Mouse (Mus musculus): Measurements from ENCODE around the gene Grb2. TPM values are rescaled to one million over a fixed set of nuclear protein-coding genes. Genes with fewer than 3 reads are reported as not detected.

Gene Grb2
- total RNA-seq, 2 experiments from 2014 or later = 186 to 196 TPM

- Histone ChIP-seq H3K27ac (no peak overlapping the region), H3K4me3 (no peak overlapping the region)
- TF ChIP-seq CTCF (IDR thresholded peaks at IDR 0.05) = no peak
- DNase-seq (ENCODE audit: extremely low spot score in 1 of 2, low spot score in 2 of 2) = no peak
- intact Hi-C loops (cut with DNase I) = no loop called here
Measured at GRCm38 (mm10) chr11:115696471-115696870, 11.9 kb downstream of the Grb2 start.

GRCm38 (mm10) chr11:115693979-115694578 is 14.3 kb downstream of the Grb2 start:
- no peak for TF ChIP-seq CTCF (IDR thresholded peaks at IDR 0.05)
- no peak for DNase-seq (ENCODE audit: extremely low spot score in 1 of 2, low spot score in 2 of 2)
- Histone ChIP-seq H3K4me3 (no peak overlapping the region), H3K27ac (no peak overlapping the region)
- intact Hi-C loops (cut with DNase I) = no loop called here

GRCm38 (mm10) chr11:115692800-115693199 is 15.6 kb downstream of the Grb2 start:
- H3K27ac ChIP-seq = no peak overlapping the region
- intact Hi-C loops (cut with DNase I) = no loop called here
- TF ChIP-seq CTCF (IDR thresholded peaks at IDR 0.05) = no peak
- DNase-seq (ENCODE audit: extremely low spot score in 1 of 2, low spot score in 2 of 2) = no peak
- no peak overlapping the region for H3K4me3 ChIP-seq

GRCm38 (mm10) chr11:115691976-115692375 is 16.4 kb downstream of the Grb2 start:
- intact Hi-C loops (cut with DNase I) = no loop called here
- Histone ChIP-seq H3K27ac (no peak overlapping the region), H3K4me3 (no peak overlapping the region)
- DNase-seq (ENCODE audit: extremely low spot score in 1 of 2, low spot score in 2 of 2) = no peak
- TF ChIP-seq CTCF (IDR thresholded peaks at IDR 0.05) = no peak

GRCm38 (mm10) chr11:115691511-115691910 is 16.9 kb downstream of the Grb2 start:
- no peak for TF ChIP-seq CTCF (IDR thresholded peaks at IDR 0.05)
- intact Hi-C loops (cut with DNase I) = no loop called here
- no peak overlapping the region for H3K27ac ChIP-seq

GRCm38 (mm10) chr11:115691013-115691412 is 17.4 kb downstream of the Grb2 start:
- intact Hi-C loops (cut with DNase I) = no loop called here
- Histone ChIP-seq H3K27ac (no peak overlapping the region), H3K4me3 (no peak overlapping the region)
- no peak for DNase-seq (ENCODE audit: extremely low spot score in 1 of 2, low spot score in 2 of 2)
- TF ChIP-seq CTCF (IDR thresholded peaks at IDR 0.05) = no peak

More at GRCm38 (mm10) chr11:115691511-115691910, 16.9 kb downstream of the Grb2 start:
- no peak overlapping the region for H3K4me3 ChIP-seq
- DNase-seq (ENCODE audit: extremely low spot score in 1 of 2, low spot score in 2 of 2) = no peak

- no peak for DNase-seq (ENCODE audit: extremely low spot score in 1 of 2, low spot score in 2 of 2)
- no peak overlapping the region for H3K27ac ChIP-seq
- H3K4me3 ChIP-seq = no peak overlapping the region
- no peak for TF ChIP-seq CTCF (IDR thresholded peaks at IDR 0.05)
- intact Hi-C loops (cut with DNase I) = no loop called here
Measured at GRCm38 (mm10) chr11:115690356-115690755, 18.0 kb downstream of the Grb2 start.

- no peak for DNase-seq (ENCODE audit: extremely low spot score in 1 of 2, low spot score in 2 of 2)
- intact Hi-C loops (cut with DNase I) = no loop called here
- no peak for TF ChIP-seq CTCF (IDR thresholded peaks at IDR 0.05)
- Histone ChIP-seq H3K4me3 (no peak overlapping the region), H3K27ac (no peak overlapping the region)
Measured at GRCm38 (mm10) chr11:115689137-115689915, 19.1 kb downstream of the Grb2 start.

GRCm38 (mm10) chr11:115686369-115686768 is 22.0 kb downstream of the Grb2 start:
- Histone ChIP-seq H3K4me3 (no peak overlapping the region), H3K27ac (no peak overlapping the region)
- no peak for DNase-seq (ENCODE audit: extremely low spot score in 1 of 2, low spot score in 2 of 2)
- TF ChIP-seq CTCF (IDR thresholded peaks at IDR 0.05) = no peak
- intact Hi-C loops (cut with DNase I) = no loop called here

- Histone ChIP-seq H3K27ac (peak overlapping the region; percentile 36; the same call in 1 of the 2 replicates), H3K4me3 (no peak overlapping the region)
- intact Hi-C loops (cut with DNase I) = no loop called here
- no peak for TF ChIP-seq CTCF (IDR thresholded peaks at IDR 0.05)
- no peak for DNase-seq (ENCODE audit: extremely low spot score in 1 of 2, low spot score in 2 of 2)
Measured at GRCm38 (mm10) chr11:115685954-115686353, 22.4 kb downstream of the Grb2 start.

GRCm38 (mm10) chr11:115684877-115685276 is 23.5 kb downstream of the Grb2 start:
- Histone ChIP-seq H3K4me3 (no peak overlapping the region), H3K27ac (0 out of 2 replicates have a peak overlapping the region, but pooled peaks have one; percentile 6)
- intact Hi-C loops (cut with DNase I) = no loop called here
- DNase-seq (ENCODE audit: extremely low spot score in 1 of 2, low spot score in 2 of 2) = no peak
- TF ChIP-seq CTCF (IDR thresholded peaks at IDR 0.05) = no peak

GRCm38 (mm10) chr11:115683326-115683725 is 25.1 kb downstream of the Grb2 start:
- Histone ChIP-seq H3K4me3 (no peak overlapping the region), H3K27ac (no peak overlapping the region)
- TF ChIP-seq CTCF (IDR thresholded peaks at IDR 0.05) = no peak
- no peak for DNase-seq (ENCODE audit: extremely low spot score in 1 of 2, low spot score in 2 of 2)
- intact Hi-C loops (cut with DNase I) = no loop called here
